Mouse (Mus musculus) layer of hippocampus, adult 9-10 months (tissue): Measurements from ENCODE around the gene Creld2.

ENCODE experiments used
- DNase-seq: peaks from one replicate; pipeline ENCODE4 v3.0.0; 2022; ENCODE audit warnings: low spot score

The Creld2 gene

DNA sequence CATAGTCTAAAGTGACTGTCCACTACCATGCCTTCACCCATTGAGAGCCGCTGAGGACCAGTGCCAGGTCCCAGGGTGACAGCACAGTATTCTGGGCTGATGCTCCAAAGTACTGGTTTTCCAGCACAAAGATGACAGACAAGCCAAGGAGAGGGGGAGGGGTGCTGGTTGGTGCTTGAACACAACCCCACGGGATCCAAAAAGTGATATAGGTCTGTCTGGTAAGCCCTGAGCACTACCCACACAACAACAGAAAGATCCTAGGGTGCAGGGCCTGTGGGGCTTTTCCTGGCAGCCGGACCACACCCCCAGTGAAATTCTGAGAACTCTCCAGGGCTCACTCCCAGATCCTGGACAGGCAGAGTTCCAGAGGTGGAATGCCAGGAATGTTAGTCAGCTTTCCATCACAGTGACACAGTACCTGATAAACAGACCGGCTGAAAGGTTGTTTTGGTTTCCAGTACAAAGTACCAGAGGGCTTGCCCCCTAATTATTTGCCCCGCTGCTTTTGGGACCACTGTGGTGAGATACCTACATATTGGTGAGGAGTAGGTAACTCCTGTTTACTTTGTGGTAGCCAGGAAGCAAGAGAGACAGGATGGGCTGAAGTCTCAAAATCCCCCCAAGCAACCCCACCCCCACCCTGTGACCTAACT is 48.0 kb downstream of the Creld2 start:
- DNase-seq, result no peak

DNA sequence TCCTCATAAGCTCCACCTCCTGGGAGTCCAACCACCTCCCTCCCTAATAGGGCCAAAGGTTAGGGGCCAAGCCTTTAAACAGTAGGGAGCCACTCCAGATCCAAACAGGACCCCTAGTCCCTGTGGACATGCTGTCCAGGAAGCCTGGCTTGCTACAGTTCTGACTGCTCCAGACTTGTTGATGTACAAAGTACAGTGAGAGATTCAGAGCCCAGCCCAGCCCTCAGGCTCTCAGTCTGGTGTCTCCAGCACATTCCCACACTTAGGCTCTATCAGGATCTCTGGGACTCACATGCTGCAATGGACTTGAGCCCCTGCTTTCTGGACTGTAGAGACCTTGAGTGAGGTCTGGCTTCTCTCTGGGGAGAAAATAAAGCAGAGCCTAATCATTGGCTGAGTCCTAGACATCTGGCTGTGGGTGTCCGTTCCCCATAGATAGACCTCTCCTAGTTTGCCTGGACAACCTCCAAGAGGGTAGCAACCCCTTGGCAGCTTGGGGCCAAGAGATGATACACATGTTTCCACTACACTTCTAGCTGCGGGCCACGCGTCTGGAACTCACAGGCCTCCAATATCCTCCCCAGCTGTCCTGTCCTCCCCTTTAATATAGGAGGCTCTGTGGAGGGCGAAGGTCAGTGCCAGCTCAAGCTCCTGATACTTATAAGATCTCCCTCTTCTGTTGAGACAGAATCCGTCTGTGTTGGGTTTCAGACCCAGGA is 48.7 kb downstream of the Creld2 start:
- no peak for DNase-seq

DNA sequence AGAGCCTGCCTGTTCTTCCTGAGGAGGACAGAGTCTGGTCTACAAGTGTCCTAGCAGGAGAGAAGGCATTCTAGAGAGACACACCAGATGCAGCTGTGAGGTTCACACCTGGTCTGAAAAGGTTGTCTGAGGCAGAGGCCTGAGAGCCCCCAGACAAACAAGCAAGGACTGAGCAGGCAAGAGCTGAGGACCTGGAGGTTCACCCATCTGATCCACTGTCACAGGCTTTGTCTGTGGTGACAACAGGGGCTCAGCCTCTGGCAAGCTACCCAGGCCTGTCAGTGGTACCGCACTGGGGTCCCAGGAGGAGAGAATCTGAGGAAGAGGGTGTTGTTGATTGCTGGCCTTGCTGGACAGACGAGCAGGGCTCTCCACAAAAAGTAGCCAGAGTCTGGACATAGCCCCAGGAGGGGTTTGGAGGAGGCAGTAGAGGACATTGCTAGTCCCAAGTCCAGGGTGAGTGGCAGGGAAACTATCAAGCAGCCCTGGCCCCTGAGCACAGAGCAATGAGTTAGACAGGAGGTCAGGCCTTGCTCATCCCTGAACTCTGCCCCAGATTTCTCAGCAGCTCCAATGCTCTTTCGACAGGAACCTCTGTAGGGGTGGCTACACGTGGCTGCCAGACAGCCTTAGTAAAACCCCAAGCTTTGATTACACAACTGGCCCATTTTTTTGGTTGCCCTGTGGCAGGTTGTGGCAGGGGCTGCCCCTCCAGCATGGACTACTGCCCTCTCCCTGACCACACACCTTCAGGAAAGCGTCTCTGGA is 51.2 kb downstream of the Creld2 start:
- DNase-seq, result no peak

DNA sequence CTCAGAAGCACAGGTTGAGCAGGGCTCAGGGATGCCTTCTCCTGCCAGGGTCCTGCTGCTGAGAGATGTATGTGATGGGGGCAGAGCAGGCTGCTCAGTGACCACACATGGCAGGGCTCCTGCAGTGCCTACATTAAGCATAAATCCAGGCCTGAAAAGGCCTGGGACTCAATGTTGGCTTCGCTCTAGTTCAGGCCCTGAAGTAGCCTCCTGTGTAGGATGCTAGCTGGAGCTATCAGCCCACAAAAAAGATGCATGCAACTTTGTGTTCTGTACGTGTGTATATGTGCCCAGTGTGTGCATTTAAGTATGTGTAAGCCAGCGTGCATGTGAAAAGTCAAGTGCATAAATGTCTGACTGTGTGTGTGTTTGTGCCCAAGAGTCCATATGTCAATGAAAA is 54.6 kb downstream of the Creld2 start:
- DNase-seq, result no peak

DNA sequence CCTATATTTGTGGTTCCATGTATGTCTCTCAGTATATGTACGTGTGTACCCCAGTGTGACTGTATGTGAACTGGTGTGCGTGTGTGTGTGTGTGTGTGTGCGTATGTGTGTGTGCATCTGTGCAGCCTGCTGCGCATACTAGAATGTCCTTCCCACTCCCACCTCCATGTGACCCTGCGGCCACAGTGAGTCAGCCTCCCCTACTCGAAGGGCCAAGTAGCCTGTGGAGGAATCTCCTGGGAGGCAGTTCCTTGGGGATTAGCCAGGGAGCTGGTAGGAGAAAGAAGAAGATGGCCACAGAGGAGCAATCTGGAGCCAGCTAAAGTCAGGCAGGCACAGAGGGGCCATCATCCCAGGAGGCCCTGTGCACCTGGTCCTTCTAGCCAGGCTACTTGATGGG is 55.0 kb downstream of the Creld2 start:
- no peak for DNase-seq

DNA sequence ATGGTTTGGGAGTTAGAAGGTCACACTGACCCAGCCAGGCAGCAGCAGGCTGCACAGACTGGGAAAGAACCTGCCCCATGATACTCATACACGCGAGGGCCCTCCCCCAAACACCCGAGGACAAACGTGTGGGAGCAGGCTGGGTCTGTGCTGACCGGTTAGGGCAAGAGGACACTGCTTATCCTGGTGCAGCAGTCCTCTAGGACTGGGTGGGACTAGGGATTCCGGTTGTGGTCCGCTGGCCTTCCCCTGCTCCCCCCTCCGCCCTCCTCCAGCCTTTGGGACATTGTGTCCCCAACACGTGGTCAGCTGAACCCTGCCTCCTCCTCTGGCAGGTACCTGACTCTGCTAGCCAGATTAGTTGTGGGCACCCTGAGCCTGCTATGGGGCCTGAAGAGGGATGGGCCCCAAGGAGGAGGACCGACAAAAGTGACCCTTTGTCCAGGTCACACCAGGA is 56.2 kb downstream of the Creld2 start:
- no peak for DNase-seq
